Mouse (Mus musculus) adrenal gland, adult 2 months (tissue): ENCODE data around the gene Upk3a. TPM values are rescaled to one million over a fixed set of nuclear protein-coding genes. Genes with fewer than 3 reads are reported as not detected.
A peak's percentile ranks its signal among the peaks of the same experiment; 100 is the strongest.

Experiments used
- DNase-seq: peaks from one replicate; pipeline ENCODE4 v3.0.0; 2021
- long read RNA-seq: library from polyadenylated mRNA; stranded (forward); transcript quantifications from one replicate; pipeline ENCODE4 v2.0.0, GENCODE M21; 2021
- polyA plus RNA-seq: library from polyadenylated mRNA; depleted of rRNA; stranded (reverse); fragments of >200 nt; gene quantifications from 2 replicates; pipeline ENCODE4 v1.2.3, GENCODE M21; 2012; rRNA removed
- total RNA-seq, 2 experiments: library from RNA; stranded (reverse); gene quantifications; 2 replicates each; pipeline ENCODE4 v1.2.3; 2021

Gene Upk3a
- total RNA-seq = not detected
- polyA plus RNA-seq = not detected in 2 replicates
- long read RNA-seq = 0 reads

DNA sequence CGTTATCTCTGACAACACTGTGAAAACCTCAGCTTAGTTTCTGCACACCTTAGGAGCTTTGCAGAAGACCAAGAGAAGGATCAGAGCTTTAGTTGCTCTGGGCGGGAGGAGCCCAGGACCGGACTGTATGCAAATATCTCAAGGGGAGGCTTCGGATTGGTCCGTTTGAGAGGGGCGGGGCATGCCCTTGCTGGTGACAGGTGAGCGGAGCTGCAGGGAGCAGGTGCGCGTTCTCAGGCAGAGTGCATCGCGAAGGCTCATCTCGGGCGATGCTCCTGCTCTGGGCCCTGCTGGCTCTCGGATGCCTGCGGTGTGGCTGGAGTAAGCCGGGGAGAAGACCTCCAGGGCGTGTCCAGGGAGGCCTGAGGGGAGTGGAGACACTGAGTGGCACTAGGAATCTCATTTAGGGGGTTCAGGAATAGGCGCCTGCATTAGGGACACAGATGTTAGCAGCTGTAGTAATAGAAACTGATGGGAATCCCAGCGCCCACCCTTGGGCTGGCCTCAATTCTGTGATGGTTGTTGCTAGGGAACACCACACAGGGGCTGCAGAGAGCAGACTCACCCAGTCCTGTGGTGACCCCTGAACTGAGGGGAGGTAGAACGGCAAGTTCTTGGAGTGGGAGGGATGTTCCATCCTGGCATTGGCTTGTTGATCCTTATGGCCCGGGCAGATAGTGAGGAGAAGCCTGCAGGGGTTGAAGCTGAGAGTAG, at the start of gene Upk3a:
Gene Upk3a, plus strand, starts transcription at position 191 of the 714 bp plus-strand sequence.
- no peak for DNase-seq

DNA sequence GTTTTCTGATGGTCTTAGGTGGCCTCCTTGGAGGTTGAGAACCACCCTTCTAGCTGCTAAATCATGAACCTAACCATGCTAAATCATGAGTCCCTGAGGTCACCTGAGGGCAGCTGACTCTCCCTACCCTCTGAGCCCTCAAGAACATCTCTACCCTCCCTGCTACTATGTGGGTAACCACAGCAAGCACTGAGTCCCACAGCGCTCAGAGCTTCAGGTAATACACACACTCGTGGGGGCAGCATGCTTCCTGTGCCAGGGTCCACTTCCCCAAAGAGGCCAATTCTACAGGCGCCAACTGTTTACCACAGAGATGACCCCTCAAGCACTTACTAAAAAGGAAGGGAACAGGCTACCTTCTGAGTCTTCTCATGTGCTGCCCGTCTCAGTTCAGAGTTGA, 48.4 kb upstream of the Upk3a start:
- no peak for DNase-seq

DNA sequence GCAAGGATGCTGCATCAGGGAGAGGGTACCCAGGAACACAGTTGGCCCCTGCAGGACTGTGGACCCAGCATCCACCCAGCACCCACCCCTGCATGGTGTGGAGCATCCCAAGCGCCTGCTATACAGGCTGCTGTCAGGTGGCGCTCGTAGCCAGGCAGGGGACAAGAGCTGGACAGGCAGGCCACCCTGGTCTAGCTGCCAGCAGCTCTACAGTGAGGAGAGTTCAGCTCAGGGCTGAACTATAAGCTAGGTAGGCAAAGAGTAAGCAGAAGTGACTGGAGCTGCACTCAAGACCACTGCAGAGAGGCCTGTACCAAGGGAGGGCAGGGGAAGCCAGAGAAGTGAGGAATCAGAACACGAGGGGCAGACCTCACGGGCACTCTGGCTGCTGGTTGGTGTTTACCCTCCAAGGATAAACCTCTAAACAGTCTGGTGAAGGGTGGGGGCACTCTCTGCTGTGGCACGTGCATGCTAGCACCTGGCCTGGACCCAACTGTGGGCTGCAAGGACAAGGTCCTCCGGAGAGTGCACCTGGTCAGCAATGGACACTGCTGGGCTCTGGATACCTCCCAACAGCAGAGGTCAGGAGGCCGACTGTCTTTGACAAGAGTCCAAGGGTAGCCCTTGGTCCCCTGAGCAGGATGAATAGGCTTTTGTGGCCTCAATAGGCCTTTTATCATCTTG, 43.9 kb upstream of the Upk3a start:
- DNase-seq = no peak

DNA sequence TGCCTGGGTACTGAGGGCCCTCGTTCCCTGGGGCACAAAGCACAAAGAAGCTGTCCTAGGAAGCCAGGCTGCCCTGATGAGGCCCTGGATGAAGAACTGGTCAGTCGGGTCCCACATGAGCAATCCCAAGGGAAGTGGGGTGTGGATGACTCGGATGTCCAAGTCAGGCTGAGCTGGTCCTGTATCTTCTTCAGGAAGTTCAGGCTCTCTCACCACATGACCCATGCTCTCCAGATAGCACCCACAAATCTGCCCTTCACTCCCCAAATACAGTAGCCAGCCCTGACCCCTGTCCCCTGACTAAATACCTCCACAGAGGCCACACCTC, 43.4 kb upstream of the Upk3a start:
- no peak for DNase-seq

DNA sequence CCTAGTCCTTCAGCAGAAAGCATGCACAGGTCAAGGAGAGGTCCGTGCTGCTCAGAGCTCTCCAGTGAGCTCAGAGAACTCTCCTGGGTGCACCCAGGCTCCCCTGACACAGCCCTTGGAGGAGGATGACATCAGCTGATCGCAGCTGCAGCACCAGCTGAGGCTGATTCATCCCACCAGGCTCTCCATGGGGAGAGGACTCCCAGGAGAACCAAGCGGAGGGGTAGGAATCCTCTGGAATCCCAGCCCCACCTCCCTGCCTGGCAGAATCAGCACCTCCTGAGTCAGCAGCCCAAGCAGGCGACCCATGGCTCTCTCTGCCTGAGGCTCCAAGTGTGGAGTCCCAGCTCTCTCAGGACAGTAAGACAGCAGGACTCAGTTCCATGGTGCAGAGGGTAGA, 41.2 kb upstream of the Upk3a start:
- peak; percentile 90 for DNase-seq

DNA sequence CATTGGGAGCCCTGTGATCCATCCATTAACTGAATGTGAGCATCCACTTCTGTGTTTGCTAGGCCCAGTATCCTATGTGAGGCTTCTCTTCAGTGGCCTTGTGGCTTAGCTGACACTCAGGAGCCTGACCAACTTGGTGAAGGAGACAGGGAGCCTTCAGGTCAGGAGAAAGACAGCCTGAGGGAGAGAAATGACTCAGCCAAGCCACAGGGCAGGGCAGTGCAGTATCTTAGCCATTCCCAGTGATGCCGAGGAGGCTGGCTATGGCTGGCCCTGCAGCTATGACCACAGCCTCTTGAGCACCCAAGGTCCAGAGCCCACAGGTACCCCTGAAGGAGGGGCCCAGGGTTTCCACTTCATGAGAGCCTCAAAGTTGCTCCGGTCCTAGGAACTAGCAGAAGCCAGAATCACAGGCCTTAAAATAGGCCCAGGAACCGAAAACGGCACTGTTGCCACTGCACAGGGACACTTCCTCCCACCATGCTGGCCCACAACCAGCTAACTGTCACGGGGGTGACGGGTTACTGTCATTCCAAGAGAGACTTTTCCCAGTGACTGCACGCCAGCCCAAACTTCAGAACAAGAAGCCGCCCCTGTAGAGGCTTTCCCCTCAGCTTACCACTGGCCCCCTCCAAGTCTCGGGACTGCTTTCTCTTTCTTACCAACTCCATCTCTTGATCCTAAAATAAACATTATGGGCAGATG, 35.2 kb upstream of the Upk3a start:
- no peak for DNase-seq

DNA sequence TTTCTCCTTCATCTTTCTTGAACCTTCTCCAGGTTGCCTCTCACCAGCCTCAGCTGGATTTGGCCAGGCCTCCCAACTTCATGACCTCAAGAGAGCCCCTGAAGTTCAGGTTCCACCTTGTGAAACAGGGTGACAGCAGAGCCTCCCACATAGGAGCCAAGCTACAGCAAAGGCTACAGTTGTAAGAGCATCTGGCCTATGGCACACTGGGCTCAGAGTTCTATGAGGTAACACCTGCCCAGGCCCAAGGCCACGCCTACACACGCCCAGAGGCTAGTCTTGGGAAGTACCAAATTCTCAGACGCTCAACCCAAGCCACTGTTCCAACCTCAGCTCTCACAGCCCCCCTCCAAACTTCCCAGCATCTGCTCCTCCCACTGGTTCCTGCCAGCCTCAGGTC, 34.1 kb upstream of the Upk3a start:
- DNase-seq = peak; percentile 43

DNA sequence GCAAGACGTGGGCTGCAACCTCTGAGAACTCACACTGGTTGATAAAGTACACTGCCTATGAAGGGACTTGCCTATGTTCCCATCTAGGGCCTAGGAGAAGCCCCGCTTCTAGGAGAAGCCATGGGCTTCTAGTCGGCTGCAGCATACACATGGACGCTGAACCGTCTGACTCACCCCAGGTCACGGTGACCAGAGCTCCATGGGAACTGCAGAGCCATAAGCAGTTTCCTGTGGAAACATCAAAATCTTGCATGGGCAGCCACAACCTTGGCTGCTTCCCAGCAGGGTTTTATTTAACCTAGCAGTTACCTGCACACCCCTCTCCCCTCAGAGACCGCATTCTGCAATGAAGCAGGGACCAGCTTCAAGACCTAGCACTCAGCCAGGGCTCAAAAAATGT, 33.2 kb upstream of the Upk3a start:
- DNase-seq = no peak

DNA sequence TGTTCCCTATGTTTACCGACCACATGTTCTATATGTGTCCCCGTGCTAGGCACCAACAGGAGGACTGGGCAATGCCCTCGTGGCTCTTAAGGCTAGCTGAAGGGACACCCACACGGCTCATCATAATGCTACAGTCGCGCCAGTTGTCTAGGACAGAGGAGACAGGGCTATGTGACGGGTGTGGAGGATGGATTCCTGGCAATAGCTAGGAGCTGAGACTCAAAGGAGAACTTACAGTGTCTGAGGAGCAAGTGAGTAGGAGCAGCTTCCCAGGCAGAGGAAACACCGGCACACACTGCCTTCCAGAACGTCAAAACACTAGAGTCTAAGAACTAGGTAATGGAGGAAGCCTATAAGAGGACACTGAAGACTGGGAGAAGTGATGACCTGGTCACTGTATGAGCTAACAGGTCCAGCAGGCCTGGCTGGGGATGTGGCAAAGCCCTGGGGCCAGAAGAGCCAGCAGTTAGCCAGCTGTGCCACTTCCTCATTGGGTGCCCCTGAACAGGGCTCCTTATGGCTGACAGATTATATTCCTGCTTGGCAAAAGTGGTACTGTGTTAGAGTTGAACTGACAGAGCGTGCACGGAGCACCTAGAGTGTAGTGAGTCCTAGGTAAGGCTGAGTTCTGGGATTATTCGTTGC, 31.3 kb upstream of the Upk3a start:
- no peak for DNase-seq

DNA sequence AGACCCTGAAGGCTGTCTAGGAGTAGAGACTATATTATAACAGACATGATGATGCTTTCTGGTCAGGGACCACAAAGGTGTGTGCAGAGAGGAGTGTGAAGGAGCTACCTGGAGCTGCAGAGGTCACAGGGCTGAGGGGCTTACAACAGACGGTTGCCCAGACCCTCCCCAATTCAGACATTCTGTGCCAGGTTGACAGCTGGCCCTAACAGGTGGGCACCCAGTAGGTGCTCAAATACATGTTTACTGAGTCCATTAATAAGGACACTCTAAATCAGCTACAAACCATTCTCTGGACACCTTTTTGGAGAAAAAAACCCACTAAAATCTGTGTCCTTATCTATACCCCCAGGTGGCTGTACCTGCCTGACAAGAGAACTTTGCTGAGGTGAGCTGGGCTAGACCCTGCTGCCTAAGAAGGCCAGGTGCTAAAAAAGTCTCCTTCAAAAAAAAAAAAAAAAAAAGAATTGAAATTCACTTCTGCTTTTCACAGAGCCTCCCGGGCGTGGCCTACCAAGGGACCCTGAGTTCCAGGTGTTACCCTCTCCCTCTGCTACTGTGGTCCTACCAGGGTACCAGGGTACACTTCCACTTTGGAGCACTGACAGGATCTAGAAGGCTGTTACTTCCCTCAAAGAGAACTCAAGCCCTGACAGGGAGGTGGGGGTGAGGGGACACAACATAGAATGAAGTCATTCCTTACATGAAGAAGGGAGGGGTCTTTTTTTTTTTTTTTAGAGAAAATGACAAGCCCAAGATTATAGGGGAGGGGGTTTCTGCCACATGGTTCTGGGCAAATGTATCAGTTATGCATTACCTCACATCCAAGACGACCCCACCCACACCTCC, 30.5 kb upstream of the Upk3a start:
- no peak for DNase-seq

DNA sequence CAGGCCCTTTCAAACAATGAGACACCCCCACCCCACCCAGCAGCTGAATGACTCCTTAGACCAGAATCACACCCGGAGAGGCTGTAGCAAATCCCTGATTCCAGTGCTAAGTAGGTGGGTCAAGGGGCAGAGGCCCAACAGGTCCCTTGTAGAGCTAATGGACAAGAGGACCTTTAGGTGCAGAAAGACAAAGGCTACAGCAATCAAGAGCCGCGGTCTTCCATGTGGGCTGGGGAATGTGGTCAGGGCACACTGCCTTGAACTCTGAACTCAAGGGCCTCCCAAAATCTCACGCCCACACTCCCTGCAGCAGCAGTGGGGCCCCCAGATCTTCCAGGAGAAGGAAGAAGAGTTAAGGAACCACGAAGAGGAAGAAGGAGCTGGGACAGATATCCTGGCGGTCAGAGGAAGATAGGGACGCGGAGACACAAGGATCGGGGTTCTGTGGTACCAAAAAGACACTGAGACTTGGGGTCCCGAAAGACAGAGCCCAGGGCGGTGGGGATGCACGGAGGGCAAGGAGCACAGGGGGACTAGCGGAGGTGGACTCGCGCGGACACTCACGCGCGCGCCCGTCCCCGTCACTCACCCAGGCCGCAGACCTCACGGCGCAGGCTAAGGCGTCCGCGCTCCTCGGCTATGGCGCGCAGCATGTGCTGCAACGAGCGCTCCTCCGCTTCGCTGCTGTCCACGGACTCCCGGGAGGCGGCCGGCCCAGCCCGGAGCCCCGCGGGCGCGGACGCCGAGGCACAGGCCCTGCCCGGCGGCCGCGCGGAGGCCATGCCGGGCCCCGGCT, 29.7 kb upstream of the Upk3a start:
- DNase-seq = peak; percentile 78

DNA sequence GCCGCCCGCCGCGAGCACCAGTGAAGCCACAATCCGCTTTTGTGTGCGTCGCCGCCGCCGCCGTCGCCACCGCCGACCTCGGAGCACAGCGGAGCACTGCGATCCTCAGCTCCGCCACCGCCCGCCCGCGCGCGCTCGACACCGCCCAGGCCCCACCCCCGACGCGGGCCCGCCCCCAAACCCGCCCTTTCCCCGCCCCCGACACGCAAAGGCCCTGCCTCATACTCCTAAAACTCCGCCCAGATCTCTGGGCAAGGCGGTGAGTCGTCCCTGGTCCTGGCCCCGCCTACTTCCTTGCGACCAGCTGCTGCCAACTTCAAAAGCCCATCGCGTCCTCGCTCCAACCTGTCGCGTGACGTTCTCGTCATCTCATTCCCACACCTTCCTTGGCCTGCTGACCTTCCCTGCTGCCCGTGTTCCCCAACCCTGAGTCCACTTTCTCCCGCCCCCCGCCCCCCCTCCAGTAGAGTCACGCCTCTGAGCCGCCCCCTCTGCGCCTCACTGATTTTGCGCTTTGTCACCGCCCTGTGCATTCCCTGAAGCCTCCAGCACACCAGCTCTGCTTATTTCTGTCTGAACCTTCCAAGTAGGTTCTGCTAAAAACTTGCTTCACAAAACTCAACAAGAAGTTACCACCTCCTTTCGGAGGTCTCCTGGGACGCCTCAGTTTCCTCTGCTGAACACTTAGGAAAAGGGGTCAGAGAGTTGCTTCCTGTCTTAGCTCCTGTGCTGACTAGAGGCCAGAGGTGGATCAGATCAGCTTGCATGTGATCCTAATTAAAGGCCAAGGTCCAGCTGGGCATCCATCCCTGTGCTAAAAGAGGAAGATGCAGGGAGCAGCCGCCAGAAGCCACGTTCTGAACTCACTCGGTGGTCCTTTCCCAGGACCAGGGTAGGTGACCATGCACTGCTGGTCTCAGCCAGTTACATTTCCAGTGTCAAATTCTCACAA, 28.8 kb upstream of the Upk3a start, which contains the start of gene 5031439G07Rik:
Gene 5031439G07Rik, minus strand, starts transcription at position 678 of the 952 bp plus-strand sequence.
- peak; percentile 95 for DNase-seq

DNA sequence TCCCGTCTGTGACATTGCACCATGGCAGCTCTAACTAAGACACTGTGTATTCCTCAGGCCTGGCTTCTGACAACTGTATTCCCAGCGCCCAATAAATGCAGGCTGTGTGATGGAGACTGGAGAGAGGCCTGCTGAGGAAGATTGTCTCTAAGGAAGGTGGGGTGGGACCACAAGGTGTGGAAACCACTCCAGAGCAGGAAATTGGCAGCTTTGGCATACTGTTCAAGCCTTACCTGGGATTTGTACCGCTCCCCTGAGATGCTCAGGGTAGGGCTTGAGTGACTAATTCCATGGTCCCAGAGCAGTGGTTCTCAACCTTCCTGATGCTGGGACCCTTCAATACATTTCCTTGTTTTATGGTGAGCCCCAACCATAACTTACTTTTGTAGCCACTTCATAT, 27.8 kb upstream of the Upk3a start:
- DNase-seq = no peak

DNA sequence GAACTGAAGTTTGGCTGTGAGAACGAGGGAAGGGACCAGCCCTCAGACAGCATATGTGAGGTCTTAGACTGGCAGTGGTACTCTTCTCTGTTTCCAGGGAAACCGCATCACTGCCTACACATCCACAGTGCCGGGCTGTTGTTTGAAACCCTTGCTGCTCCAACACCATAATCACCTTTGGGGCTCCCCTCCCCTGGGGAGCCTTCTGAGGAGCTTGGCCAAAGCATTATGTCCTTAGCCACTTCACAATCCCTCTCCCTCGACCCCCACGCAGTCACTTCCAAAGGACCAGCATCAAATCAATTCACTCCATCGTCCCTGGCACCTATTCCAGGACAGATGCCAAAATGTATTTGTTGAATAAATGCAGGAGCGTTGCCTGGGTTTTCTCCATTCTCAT, 27.2 kb upstream of the Upk3a start:
- no peak for DNase-seq

DNA sequence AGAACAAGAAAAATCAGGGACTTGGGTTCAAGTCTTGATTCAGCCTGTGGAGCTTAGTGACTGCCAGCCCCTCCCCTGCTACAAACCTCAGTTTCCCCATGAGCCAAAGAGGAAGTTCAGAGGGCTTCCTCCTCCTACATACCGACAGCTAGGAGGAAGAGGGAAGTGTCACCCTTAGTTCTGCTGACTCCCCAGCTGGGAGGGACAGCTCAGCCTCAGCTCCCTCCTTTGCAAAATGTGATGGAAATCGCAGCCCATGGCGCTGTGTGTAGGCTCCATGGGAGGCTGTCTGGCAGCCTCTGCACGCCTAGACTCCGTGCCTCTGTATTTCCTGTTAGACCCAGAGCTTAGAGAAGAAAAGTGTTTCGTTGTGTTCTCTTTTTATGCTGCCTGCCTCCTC, 22.4 kb upstream of the Upk3a start:
- DNase-seq = no peak

DNA sequence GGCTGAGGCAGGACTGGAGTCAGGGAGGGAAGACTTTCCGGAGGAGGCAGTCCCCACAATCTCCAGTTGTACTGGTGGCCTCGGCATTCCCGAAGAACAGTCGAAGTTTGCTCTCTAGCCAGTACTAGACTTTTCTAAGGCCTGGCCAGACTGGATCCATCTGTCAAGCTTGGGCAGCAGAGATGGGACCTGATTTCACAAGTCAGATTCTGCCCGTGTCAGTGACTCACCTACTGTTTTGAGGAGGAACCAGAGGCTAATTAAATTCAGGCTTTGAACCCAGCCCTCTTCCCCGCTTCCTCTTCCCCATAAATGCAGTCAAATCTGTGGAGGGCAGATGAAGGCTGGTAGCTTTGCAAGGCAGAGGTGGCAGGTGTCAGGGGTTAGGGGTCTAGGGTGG, 21.9 kb upstream of the Upk3a start:
- DNase-seq = no peak

DNA sequence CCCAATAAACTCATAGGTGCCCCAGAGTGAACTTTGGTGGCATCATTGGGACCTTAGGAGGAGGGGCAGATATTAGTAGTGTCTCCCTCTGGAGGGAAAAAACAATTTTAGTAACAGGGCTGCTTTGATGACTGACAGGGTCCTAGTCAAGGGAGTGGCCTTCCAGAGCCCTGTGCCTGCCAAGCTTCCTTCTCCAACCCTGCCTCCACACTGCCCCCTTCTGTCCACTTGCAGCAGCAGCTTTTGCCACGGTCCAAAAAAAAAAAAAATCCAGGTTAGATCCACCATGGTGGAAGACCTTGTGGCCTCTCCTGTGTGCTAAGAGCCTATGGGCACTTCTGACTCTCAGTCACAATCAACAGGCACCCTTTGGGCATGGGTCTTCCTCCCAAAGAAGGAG, 21.0 kb upstream of the Upk3a start:
- DNase-seq = peak; percentile 76

DNA sequence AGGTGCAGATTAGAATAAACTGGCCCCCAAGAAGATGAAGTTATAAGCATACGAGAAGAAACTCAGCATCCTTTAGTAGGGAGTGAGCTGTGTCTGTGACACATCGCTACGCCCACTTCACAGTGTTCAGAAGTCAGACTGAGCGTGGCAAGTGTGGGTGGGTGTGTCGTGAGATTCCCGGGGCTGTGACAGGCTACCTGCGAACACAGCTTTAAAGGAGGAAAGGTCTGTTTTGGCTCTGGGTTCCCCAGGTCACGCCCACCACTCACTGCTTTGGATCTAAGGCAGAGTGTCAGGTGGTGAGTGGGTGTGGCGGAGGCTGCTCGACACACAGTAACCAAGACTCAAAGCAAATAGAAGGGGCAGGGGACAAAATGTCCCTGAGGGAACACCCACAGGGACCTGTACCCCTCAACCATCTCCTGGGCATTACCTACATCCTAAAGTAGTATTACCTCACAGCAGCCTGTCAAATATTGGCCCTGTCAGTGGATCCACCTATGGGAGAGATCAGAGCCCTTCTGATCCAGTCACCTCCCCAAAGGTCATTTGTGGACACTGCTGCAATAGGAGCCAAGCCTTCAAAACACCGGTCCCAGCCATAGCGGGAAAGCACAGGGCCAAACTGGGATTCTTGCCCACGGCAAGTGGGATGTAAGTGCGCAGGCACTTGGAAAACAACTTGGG, 19.0 kb upstream of the Upk3a start:
- DNase-seq = no peak

DNA sequence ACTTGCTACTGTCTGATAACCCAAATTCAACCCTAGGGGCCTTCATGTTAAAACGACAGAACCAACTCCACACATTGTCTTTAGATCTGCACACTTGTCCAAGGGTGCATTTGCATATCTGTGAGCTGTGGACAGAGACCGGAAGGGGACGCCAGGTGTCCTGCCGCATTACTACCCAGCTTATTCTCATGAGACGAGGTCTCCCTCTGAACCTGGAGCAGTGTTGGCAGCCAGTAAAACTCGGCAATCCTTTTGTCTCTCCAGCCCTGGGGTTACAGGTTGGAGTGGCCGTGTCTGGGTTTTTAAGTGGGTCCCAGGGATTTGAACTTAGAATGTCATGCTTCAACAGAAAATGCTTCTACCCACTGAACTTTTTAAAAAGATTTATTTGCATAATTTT, 17.0 kb upstream of the Upk3a start:
- DNase-seq = no peak
